Mouse (Mus musculus): ENCODE results near the gene Bcl2a1b. TPM values are rescaled to one million over a fixed set of nuclear protein-coding genes. Genes with fewer than 3 reads are reported as not detected.
"Not testable (repeated sequence)": the region's sequence is repeated elsewhere in the genome, so short reads cannot be mapped to it uniquely, and the experiment has no call there.

Gene Bcl2a1b
- total RNA-seq, 2 experiments from 2014 or later, result 0.77 TPM; not detected in 1

DNA sequence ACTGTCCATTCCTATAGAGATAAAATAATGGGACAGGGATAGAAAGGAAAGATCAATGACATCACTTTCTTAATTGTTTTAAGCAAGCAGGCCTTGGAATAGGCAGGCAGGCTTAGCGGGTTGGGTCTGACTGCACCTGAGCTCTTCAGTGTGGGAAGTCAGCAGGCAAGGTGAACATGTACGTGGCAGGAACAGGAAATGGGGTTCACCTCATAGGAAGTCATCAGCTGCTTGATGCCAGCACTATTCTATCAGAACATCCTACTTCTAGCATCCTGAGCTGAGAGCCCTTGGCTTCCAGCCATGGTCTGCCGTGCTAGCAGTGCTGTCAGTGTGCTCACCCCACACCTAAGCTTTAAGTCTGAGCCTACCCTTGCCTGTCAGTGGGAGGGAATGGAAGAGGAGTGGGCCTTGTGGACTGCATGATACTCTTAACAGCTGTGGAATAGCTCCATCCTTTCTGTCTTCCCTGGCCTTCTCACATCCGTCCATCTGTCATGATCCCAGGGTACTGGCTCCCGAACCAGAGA is 40.0 kb downstream of the Bcl2a1b start:
- intact Hi-C loops (cut with DNase I), result not testable (repeated sequence)
- DNase-seq, result peak; percentile 27

DNA sequence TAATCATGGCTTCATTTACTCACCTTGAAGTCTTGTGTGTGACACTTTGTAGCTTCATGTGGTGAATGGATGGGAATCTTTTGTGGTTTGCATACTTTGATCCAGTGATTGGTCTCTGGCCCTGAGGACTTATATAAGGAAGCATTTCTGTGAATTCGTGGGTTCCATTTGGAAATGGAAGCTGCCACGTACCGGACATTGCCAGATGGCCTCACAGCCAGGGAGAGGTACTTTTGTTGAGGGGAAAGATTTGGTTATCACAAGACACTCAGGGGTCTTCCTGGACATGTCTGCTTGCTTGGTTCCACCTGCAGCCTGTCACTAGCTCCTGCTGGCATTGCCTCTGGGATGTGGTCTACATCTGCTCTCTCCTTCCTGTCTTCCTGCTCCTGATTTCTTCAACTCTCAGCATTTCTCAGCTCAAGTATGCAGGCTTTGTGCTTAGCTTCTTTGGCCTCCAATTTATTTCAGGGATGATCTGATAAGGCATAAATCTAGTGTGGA is 41.6 kb downstream of the Bcl2a1b start:
- intact Hi-C loops (cut with DNase I), result not testable (repeated sequence)
- peak; percentile 75 for DNase-seq

DNA sequence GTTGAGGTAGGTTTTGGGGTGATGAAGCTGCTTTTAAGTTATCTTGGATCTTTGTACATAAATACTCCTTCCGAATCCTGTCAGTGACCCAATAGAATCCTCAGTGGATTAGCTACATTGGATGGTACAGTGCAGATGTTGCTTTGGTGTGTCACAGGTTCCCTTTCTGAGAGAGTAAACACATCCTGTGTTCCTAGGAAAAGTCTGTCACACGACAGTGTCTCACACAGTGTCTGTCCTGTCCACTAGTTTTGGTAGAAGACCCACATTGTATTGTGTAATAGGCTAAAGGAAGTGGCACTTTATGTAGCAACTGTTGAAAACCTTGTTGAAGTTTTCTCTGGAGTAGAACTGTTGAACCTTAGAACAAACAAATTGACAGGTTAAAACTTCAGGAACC is 54.4 kb downstream of the Bcl2a1b start:
- intact Hi-C loops (cut with DNase I), result no loop called here
- no peak for DNase-seq

DNA sequence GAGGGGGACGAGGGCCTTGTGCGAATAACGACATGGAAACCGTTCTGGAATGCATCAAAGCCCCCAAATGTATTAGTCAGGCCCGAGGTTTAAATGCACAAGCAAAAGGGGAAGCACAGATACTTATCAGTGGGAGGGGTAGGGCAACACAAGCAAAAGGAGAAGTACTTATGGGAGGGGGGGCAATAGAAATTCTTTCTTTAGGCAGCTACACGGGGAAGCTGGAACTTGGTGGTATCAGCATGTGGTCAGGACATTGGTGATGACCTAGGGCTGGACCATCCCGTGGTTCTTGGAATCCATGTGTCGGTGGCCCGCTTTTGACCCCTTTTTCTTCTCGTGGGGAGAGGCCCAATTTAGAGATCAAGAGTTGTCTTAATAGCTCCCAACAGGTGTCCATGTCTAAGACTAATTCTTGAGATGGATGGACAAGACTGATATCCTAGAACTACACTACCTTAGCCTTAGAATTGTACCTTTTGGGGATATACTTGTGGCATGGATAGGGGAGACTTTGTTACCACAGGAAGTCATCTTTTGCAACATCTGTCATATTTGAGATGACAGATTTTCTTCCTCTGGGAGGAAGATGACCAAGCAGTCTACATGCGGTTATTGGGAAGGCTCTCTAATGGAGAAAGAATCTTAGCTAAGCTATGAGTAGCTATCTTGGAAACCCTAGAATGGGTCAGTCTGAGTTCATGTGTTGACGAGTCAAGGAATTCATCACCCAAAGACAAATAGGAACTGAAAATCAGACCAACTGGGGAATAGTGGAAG is 57.7 kb downstream of the Bcl2a1b start:
- intact Hi-C loops (cut with DNase I), result no loop called here
- no peak for DNase-seq

Other genes with a start within 250 kb of the Bcl2a1b start
- gene Bcl2a1a, start 242.3 kb upstream of the Bcl2a1b start, total RNA-seq (2021), result not detected
- gene Trim43b, start 106.4 kb upstream of the Bcl2a1b start, total RNA-seq (2021), result not detected
- not detected for gene Gm29094, start 170 bp downstream of the Bcl2a1b start, total RNA-seq (2021)
- 10 to 100 TPM; 30.0 to 32.6 TPM for gene Mthfs, start 11.5 kb downstream of the Bcl2a1b start, total RNA-seq (2021)